ENCODE assay signal across 17 mouse cellular contexts in the genomic region with DNA sequence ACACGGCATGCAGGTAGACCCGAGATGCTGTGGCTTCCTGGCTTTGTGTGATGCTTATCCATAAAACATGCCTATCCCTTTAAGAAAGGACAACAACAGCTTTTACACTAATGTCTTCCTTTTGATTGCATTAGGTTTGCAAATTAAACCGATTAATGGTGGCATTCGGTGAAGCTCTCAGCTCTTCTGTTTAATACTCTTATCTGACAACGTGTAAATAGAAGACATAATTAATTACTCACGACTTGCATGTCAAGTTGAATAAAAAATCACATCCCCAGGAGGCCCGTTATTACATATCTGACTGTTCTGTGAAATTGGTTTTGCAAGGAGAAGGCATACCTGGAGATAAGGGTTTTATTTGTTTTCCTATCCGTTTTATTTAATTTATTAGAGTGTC. TPM values are rescaled to one million over a fixed set of nuclear protein-coding genes. Genes with fewer than 3 reads are reported as not detected.
DNase-seq lines count a peak whose midpoint lies in the region; ATAC-seq and TF ChIP-seq lines count a peak whose summit lies in the region.
"Had no signal": no experiment of that assay in that cellular context is flagged by ENCODE, and none has a peak within 500 bp of the region (broad histone marks: within the 10 kb centered on the region; RNA-seq: fewer than 3 reads in every experiment).

No protein-coding gene starts in this region.

- no peak overlapping the region for H3K4me2 ChIP-seq in forebrain, embryonic 14.5 days (ENCODE audit: low read length)
- H3K4me2 ChIP-seq in forebrain, embryonic 11.5 days (ENCODE audit: low read depth, low read length, severe bottlenecking): no peak overlapping the region
- H3K4me2 ChIP-seq in midbrain, embryonic 14.5 days (ENCODE audit: low read length): no peak overlapping the region
- no peak overlapping the region for H3K4me2 ChIP-seq in midbrain, embryonic 15.5 days
- H3K4me2 ChIP-seq: embryonic facial prominence, embryonic 15.5 days; heart, embryonic 12.5 days had no signal

- H3K9ac ChIP-seq in forebrain, embryonic 14.5 days (ENCODE audit: low read length): no peak overlapping the region
- no peak overlapping the region for H3K9ac ChIP-seq in forebrain, embryonic 11.5 days (ENCODE audit: low read length)
- H3K9ac ChIP-seq in midbrain, embryonic 14.5 days (replicated peaks; ENCODE audit: low read length): no peak overlapping the region
- no peak overlapping the region for H3K9ac ChIP-seq in midbrain, embryonic 15.5 days
- H3K9ac ChIP-seq: embryonic facial prominence, embryonic 15.5 days; heart, embryonic 12.5 days had no signal

- no peak for TF ChIP-seq CTCF in brain, embryonic 14.5 days (IDR thresholded peaks at IDR 0.05; ENCODE audit: borderline replicate concordance, extremely low read depth, insufficient read depth, insufficient read length)

- no peaks in the 10 kb centered on the region for H3K36me3 ChIP-seq in forebrain, embryonic 14.5 days (ENCODE audit: control insufficient read depth, insufficient read depth, low read length)
- H3K36me3 ChIP-seq in forebrain, embryonic 11.5 days (ENCODE audit: control insufficient read depth, insufficient read depth, low read length): no peaks in the 10 kb centered on the region
- no peaks in the 10 kb centered on the region for H3K36me3 ChIP-seq in midbrain, embryonic 14.5 days (ENCODE audit: control insufficient read depth, insufficient read depth, low read length)
- H3K36me3 ChIP-seq in midbrain, embryonic 15.5 days (replicated peaks): no peaks in the 10 kb centered on the region
- H3K36me3 ChIP-seq: embryonic facial prominence, embryonic 15.5 days; heart, embryonic 12.5 days had no signal

- no peak for ATAC-seq in forebrain, embryonic 14.5 days
- no peak for ATAC-seq in forebrain, embryonic 11.5 days (replicated peaks; ENCODE audit: low FRiP score)
- ATAC-seq in midbrain, embryonic 14.5 days (ENCODE audit: low FRiP score, low TSS enrichment): peak; percentile 9; the same call in 1 of the 2 replicates
- no peak for ATAC-seq in midbrain, embryonic 15.5 days (replicated peaks)
- ATAC-seq: inflammation-experienced regulatory T-cells, adult 6 months; intestine, postnatal 0 days had no signal

- no peaks in the 10 kb centered on the region for H3K9me3 ChIP-seq in forebrain, embryonic 14.5 days (replicated peaks; ENCODE audit: control insufficient read depth, low read length)
- H3K9me3 ChIP-seq in forebrain, embryonic 11.5 days (ENCODE audit: control insufficient read depth, low read length): no peaks in the 10 kb centered on the region
- no peaks in the 10 kb centered on the region for H3K9me3 ChIP-seq in midbrain, embryonic 14.5 days (ENCODE audit: control insufficient read depth, low read length)
- no peaks in the 10 kb centered on the region for H3K9me3 ChIP-seq in midbrain, embryonic 15.5 days
- H3K9me3 ChIP-seq: embryonic facial prominence, embryonic 15.5 days; heart, embryonic 12.5 days had no signal

- no peaks in the 10 kb centered on the region for H3K27me3 ChIP-seq in forebrain, embryonic 14.5 days (replicated peaks; ENCODE audit: control insufficient read depth, insufficient read depth, low read length)
- H3K27me3 ChIP-seq in forebrain, embryonic 11.5 days (ENCODE audit: control insufficient read depth, insufficient read depth, low read length): no peaks in the 10 kb centered on the region
- no peaks in the 10 kb centered on the region for H3K27me3 ChIP-seq in midbrain, embryonic 14.5 days (ENCODE audit: control insufficient read depth, insufficient read depth, low read length)
- no peaks in the 10 kb centered on the region for H3K27me3 ChIP-seq in midbrain, embryonic 15.5 days (replicated peaks)
- H3K27me3 ChIP-seq: CH12.LX; embryonic facial prominence, embryonic 15.5 days had no signal

- peak; percentile 49 for DNase-seq in forebrain, embryonic 14.5 days (ENCODE audit: low spot score)
- DNase-seq in forebrain, embryonic 11.5 days (ENCODE audit: low spot score): no peak
- DNase-seq in midbrain, embryonic 14.5 days: peak; percentile 58
- DNase-seq in brain, embryonic 14.5 days (ENCODE audit: low read depth): peak; percentile 77
- DNase-seq in lung, postnatal 14 days: no peak
- DNase-seq: adrenal gland, adult 2 months; adrenal gland, postnatal 25 days; cerebellum, adult 2 months; gastrocnemius, adult 2 months; gastrocnemius, postnatal 25 days had no signal

- WGBS in forebrain, embryonic 14.5 days: 61% methylated on average over 8 of the region's 8 CpGs
- 83% methylated on average over 8 of the region's 8 CpGs for WGBS in forebrain, embryonic 11.5 days
- 51% methylated on average over 8 of the region's 8 CpGs for WGBS in midbrain, embryonic 14.5 days
- WGBS in midbrain, embryonic 15.5 days: 46% methylated on average over 8 of the region's 8 CpGs

- TF ChIP-seq POLR2A in brain, embryonic 14.5 days (IDR thresholded peaks at IDR 0.05; ENCODE audit: borderline replicate concordance, extremely low read depth, insufficient read depth, insufficient read length, poor library complexity, severe bottlenecking): no peak

- no peak overlapping the region for H3K27ac ChIP-seq in forebrain, embryonic 14.5 days (ENCODE audit: low read depth, low read length)
- no peak overlapping the region for H3K27ac ChIP-seq in forebrain, embryonic 11.5 days (ENCODE audit: low read depth, low read length)
- H3K27ac ChIP-seq in midbrain, embryonic 14.5 days (replicated peaks; ENCODE audit: low read depth, low read length): peak overlapping the region; percentile 39; the same call in 1 of the 2 replicates
- no peak overlapping the region for H3K27ac ChIP-seq in midbrain, embryonic 15.5 days
- H3K27ac ChIP-seq: embryonic facial prominence, embryonic 15.5 days; gastrocnemius, adult 2 months had no signal

- peaks cover 13% of the 10 kb centered on the region for H3K4me1 ChIP-seq in forebrain, embryonic 14.5 days (ENCODE audit: control insufficient read depth, insufficient read depth, low read length)
- no peaks in the 10 kb centered on the region for H3K4me1 ChIP-seq in forebrain, embryonic 11.5 days (replicated peaks; ENCODE audit: control insufficient read depth, insufficient read depth, low read length)
- peaks cover 10% of the 10 kb centered on the region for H3K4me1 ChIP-seq in midbrain, embryonic 14.5 days (ENCODE audit: control insufficient read depth, insufficient read depth, low read length)
- H3K4me1 ChIP-seq in midbrain, embryonic 15.5 days: peaks cover 9% of the 10 kb centered on the region; the same call in 1 of the 2 replicates
- H3K4me1 ChIP-seq: embryonic facial prominence, embryonic 15.5 days; heart, embryonic 12.5 days had no signal

- no peak overlapping the region for H3K4me3 ChIP-seq in forebrain, embryonic 14.5 days (ENCODE audit: low read depth, low read length)
- H3K4me3 ChIP-seq in forebrain, embryonic 11.5 days (ENCODE audit: low read depth, low read length): no peak overlapping the region
- no peak overlapping the region for H3K4me3 ChIP-seq in midbrain, embryonic 14.5 days (replicated peaks; ENCODE audit: low read depth, low read length)
- no peak overlapping the region for H3K4me3 ChIP-seq in midbrain, embryonic 15.5 days
- H3K4me3 ChIP-seq: embryonic facial prominence, embryonic 15.5 days; erythroblast, embryonic 14.5 days; gastrocnemius, adult 2 months; heart, embryonic 12.5 days had no signal

RNA-seq across cellular contexts. Expression of a gene that starts 15.9 kb away (rescaled TPM):
- polyA plus RNA-seq in forebrain, embryonic 14.5 days (2014; fragmentation: Nextera tagmentation; extraction: Ambion mirVana): 41.7 and 51.2 TPM in 2 replicates
- 12.5 and 14.4 TPM in 2 replicates for polyA plus RNA-seq in forebrain, embryonic 11.5 days (2014; fragmentation: Nextera tagmentation; extraction: Ambion mirVana)
- 62.1 and 80.6 TPM in 2 replicates for polyA plus RNA-seq in midbrain, embryonic 14.5 days (2014; fragmentation: Nextera tagmentation; extraction: Ambion mirVana)
- 71.4 and 77.0 TPM in 2 replicates for polyA plus RNA-seq in midbrain, embryonic 15.5 days (2015; fragmentation: Nextera tagmentation; extraction: Ambion mirVana)
- polyA plus RNA-seq in brain, embryonic 14.5 days (2012; rRNA removed): 45.9 and 60.3 TPM in 2 replicates
- polyA plus RNA-seq: erythroblast, embryonic 14.5 days had no signal

Comparison
In these comparisons a context has a peak if more than half of its experiments do, and no peak if none do; other contexts are left out.
1. DNase-seq: peak in forebrain, embryonic 14.5 days (single experiment), midbrain, embryonic 14.5 days (single experiment) and brain, embryonic 14.5 days (single experiment); none in forebrain, embryonic 11.5 days (single experiment) and lung, postnatal 14 days (single experiment).